Mouse (Mus musculus): ENCODE data around the gene Mrtfb. TPM values are rescaled to one million over a fixed set of nuclear protein-coding genes. Genes with fewer than 3 reads are reported as not detected.

Gene Mrtfb
- total and polyA plus RNA-seq, 3 experiments: 2.1 to 12.1 (median 5.6) TPM

- H3K36me3 ChIP-seq (replicated peaks): no peaks in the 10 kb centered on the region
- DNase-seq (ENCODE audit: low spot score) (no peak), ATAC-seq (ENCODE audit: extremely low read depth, insufficient number of reproducible peaks, low FRiP score, poor library complexity, severe bottlenecking) (no peak)
- H3K9me3 ChIP-seq (replicated peaks): no peaks in the 10 kb centered on the region
- no peak overlapping the region for H3K4me3 ChIP-seq (ENCODE audit: low read depth, low read length)
- H3K4me1 ChIP-seq (ENCODE audit: insufficient read depth, low read depth, low read length): no peaks in the 10 kb centered on the region
- no peak for TF ChIP-seq GATA1 (IDR thresholded peaks at IDR 0.05; ENCODE audit: borderline replicate concordance, low read length)
- no peak for TF ChIP-seq CTCF (IDR thresholded peaks at IDR 0.05; ENCODE audit: low read depth, low read length)
- TF ChIP-seq GATA2 (IDR thresholded peaks at IDR 0.05; ENCODE audit: borderline replicate concordance, low read depth, low read length): no peak
- TF ChIP-seq POLR2AphosphoS5 (IDR thresholded peaks at IDR 0.05; ENCODE audit: insufficient replicate concordance, low read depth, low read length): no peak
- TF ChIP-seq TAL1 (conservative IDR thresholded peaks at IDR 0.05; ENCODE audit: low read depth, low read length): no peak
- H3K27me3 ChIP-seq (ENCODE audit: insufficient read depth, low read length): no peaks in the 10 kb centered on the region
These were observed 95.0 kb downstream of the Mrtfb start for GRCm38 (mm10) chr16:13351268-13351667.

- TF ChIP-seq POLR2AphosphoS5 (IDR thresholded peaks at IDR 0.05; ENCODE audit: insufficient replicate concordance, low read depth, low read length): no peak
- no peak for TF ChIP-seq GATA2 (IDR thresholded peaks at IDR 0.05; ENCODE audit: borderline replicate concordance, low read depth, low read length)
- no peak for TF ChIP-seq TAL1 (conservative IDR thresholded peaks at IDR 0.05; ENCODE audit: low read depth, low read length)
- TF ChIP-seq CTCF (IDR thresholded peaks at IDR 0.05; ENCODE audit: low read depth, low read length): no peak
- no peak for TF ChIP-seq GATA1 (IDR thresholded peaks at IDR 0.05; ENCODE audit: borderline replicate concordance, low read length)
- no peaks in the 10 kb centered on the region for H3K36me3 ChIP-seq (replicated peaks)
- no peak for ATAC-seq (ENCODE audit: extremely low read depth, insufficient number of reproducible peaks, low FRiP score, poor library complexity, severe bottlenecking)
- no peaks in the 10 kb centered on the region for H3K4me1 ChIP-seq (ENCODE audit: insufficient read depth, low read depth, low read length)
- no peak for DNase-seq (ENCODE audit: low spot score)
- H3K4me3 ChIP-seq (ENCODE audit: low read depth, low read length): no peak overlapping the region
- no peaks in the 10 kb centered on the region for H3K9me3 ChIP-seq (replicated peaks)
- H3K27me3 ChIP-seq (ENCODE audit: insufficient read depth, low read length): peaks cover 3% of the 10 kb centered on the region; the same call in 1 of the 2 replicates
These were observed 97.6 kb downstream of the Mrtfb start for GRCm38 (mm10) chr16:13353927-13354326.

GRCm38 (mm10) chr16:13354431-13354830 is 98.2 kb downstream of the Mrtfb start:
- no peak for TF ChIP-seq POLR2AphosphoS5 (IDR thresholded peaks at IDR 0.05; ENCODE audit: insufficient replicate concordance, low read depth, low read length)
- TF ChIP-seq CTCF (IDR thresholded peaks at IDR 0.05; ENCODE audit: low read depth, low read length): no peak
- no peak for TF ChIP-seq GATA2 (IDR thresholded peaks at IDR 0.05; ENCODE audit: borderline replicate concordance, low read depth, low read length)
- no peak for TF ChIP-seq GATA1 (IDR thresholded peaks at IDR 0.05; ENCODE audit: borderline replicate concordance, low read length)
- no peak for TF ChIP-seq TAL1 (conservative IDR thresholded peaks at IDR 0.05; ENCODE audit: low read depth, low read length)
- Histone ChIP-seq H3K36me3 (replicated peaks) (no peaks in the 10 kb centered on the region), H3K27me3 (ENCODE audit: insufficient read depth, low read length) (peaks cover 3% of the 10 kb centered on the region; the same call in 1 of the 2 replicates), H3K4me3 (ENCODE audit: low read depth, low read length) (no peak overlapping the region), H3K9me3 (replicated peaks) (no peaks in the 10 kb centered on the region), H3K4me1 (ENCODE audit: insufficient read depth, low read depth, low read length) (no peaks in the 10 kb centered on the region)
- DNase-seq (ENCODE audit: low spot score): no peak
- ATAC-seq (ENCODE audit: extremely low read depth, insufficient number of reproducible peaks, low FRiP score, poor library complexity, severe bottlenecking): no peak

GRCm38 (mm10) chr16:13357806-13358679 is 101.8 kb downstream of the Mrtfb start:
- no peak for TF ChIP-seq GATA1 (IDR thresholded peaks at IDR 0.05; ENCODE audit: borderline replicate concordance, low read length)
- no peak for TF ChIP-seq GATA2 (IDR thresholded peaks at IDR 0.05; ENCODE audit: borderline replicate concordance, low read depth, low read length)
- TF ChIP-seq POLR2AphosphoS5 (IDR thresholded peaks at IDR 0.05; ENCODE audit: insufficient replicate concordance, low read depth, low read length): no peak
- no peak for TF ChIP-seq CTCF (IDR thresholded peaks at IDR 0.05; ENCODE audit: low read depth, low read length)
- TF ChIP-seq TAL1 (conservative IDR thresholded peaks at IDR 0.05; ENCODE audit: low read depth, low read length): no peak
- no peak for DNase-seq (ENCODE audit: low spot score)
- peaks cover 3% of the 10 kb centered on the region; the same call in 1 of the 2 replicates for H3K27me3 ChIP-seq (ENCODE audit: insufficient read depth, low read length)
- no peak overlapping the region for H3K4me3 ChIP-seq (ENCODE audit: low read depth, low read length)
- no peak for ATAC-seq (ENCODE audit: extremely low read depth, insufficient number of reproducible peaks, low FRiP score, poor library complexity, severe bottlenecking)
- H3K36me3 ChIP-seq (replicated peaks): no peaks in the 10 kb centered on the region
- no peaks in the 10 kb centered on the region for H3K9me3 ChIP-seq (replicated peaks)
- no peaks in the 10 kb centered on the region for H3K4me1 ChIP-seq (ENCODE audit: insufficient read depth, low read depth, low read length)

GRCm38 (mm10) chr16:13358741-13359140 is 102.5 kb downstream of the Mrtfb start:
- Histone ChIP-seq H3K36me3 (replicated peaks) (no peaks in the 10 kb centered on the region), H3K4me3 (ENCODE audit: low read depth, low read length) (no peak overlapping the region), H3K27me3 (ENCODE audit: insufficient read depth, low read length) (peaks cover 3% of the 10 kb centered on the region; the same call in 1 of the 2 replicates), H3K9me3 (replicated peaks) (no peaks in the 10 kb centered on the region), H3K4me1 (ENCODE audit: insufficient read depth, low read depth, low read length) (no peaks in the 10 kb centered on the region)
- no peak for DNase-seq (ENCODE audit: low spot score)
- no peak for TF ChIP-seq GATA2 (IDR thresholded peaks at IDR 0.05; ENCODE audit: borderline replicate concordance, low read depth, low read length)
- no peak for TF ChIP-seq POLR2AphosphoS5 (IDR thresholded peaks at IDR 0.05; ENCODE audit: insufficient replicate concordance, low read depth, low read length)
- no peak for TF ChIP-seq GATA1 (IDR thresholded peaks at IDR 0.05; ENCODE audit: borderline replicate concordance, low read length)
- TF ChIP-seq TAL1 (conservative IDR thresholded peaks at IDR 0.05; ENCODE audit: low read depth, low read length): no peak
- TF ChIP-seq CTCF (IDR thresholded peaks at IDR 0.05; ENCODE audit: low read depth, low read length): no peak
- no peak for ATAC-seq (ENCODE audit: extremely low read depth, insufficient number of reproducible peaks, low FRiP score, poor library complexity, severe bottlenecking)

- DNase-seq (ENCODE audit: low spot score): no peak
- Histone ChIP-seq H3K9me3 (replicated peaks) (no peaks in the 10 kb centered on the region), H3K4me1 (ENCODE audit: insufficient read depth, low read depth, low read length) (no peaks in the 10 kb centered on the region), H3K27me3 (ENCODE audit: insufficient read depth, low read length) (peaks cover 3% of the 10 kb centered on the region; the same call in 1 of the 2 replicates), H3K36me3 (replicated peaks) (no peaks in the 10 kb centered on the region), H3K4me3 (ENCODE audit: low read depth, low read length) (no peak overlapping the region)
- TF ChIP-seq POLR2AphosphoS5 (IDR thresholded peaks at IDR 0.05; ENCODE audit: insufficient replicate concordance, low read depth, low read length): no peak
- TF ChIP-seq GATA1 (IDR thresholded peaks at IDR 0.05; ENCODE audit: borderline replicate concordance, low read length): no peak
- TF ChIP-seq CTCF (IDR thresholded peaks at IDR 0.05; ENCODE audit: low read depth, low read length): no peak
- TF ChIP-seq GATA2 (IDR thresholded peaks at IDR 0.05; ENCODE audit: borderline replicate concordance, low read depth, low read length): no peak
- TF ChIP-seq TAL1 (conservative IDR thresholded peaks at IDR 0.05; ENCODE audit: low read depth, low read length): no peak
- no peak for ATAC-seq (ENCODE audit: extremely low read depth, insufficient number of reproducible peaks, low FRiP score, poor library complexity, severe bottlenecking)
These were observed 103.2 kb downstream of the Mrtfb start for GRCm38 (mm10) chr16:13359405-13359858.
